Mouse (Mus musculus) gastrocnemius, adult 2 months (tissue): ENCODE results near the gene Exosc5. TPM values are rescaled to one million over a fixed set of nuclear protein-coding genes. Genes with fewer than 3 reads are reported as not detected.

Experiments
- DNase-seq: peaks from one replicate; pipeline ENCODE4 v3.0.0; 2022
- H3K27ac ChIP-seq: fragments of 200-600 bp; 2 replicates; pipeline ENCODE4 v1.8.1; 2022; ENCODE audit warnings: mild to moderate bottlenecking
- H3K4me3 ChIP-seq: fragments of 200-600 bp; 2 replicates; pipeline ENCODE4 v1.8.1; 2022; ENCODE audit warnings: mild to moderate bottlenecking, moderate library complexity
- CTCF ChIP-seq: fragments of 200-600 bp; IDR thresholded peaks from 2 replicates; pipeline ENCODE4 v1.8.1; 2022; ENCODE audit warnings: antibody characterized with exemption, mild to moderate bottlenecking, moderate library complexity
- intact Hi-C: fragments of 180-260 bp; cut with DNase I; formaldehyde crosslinking; loops from one replicate; pipeline ENCODE4 v1.15.1; 2025
- total RNA-seq, 2 experiments: library from RNA; stranded (reverse); gene quantifications; 2 replicates each; pipeline ENCODE4 v1.2.3; 2021

Exosc5 gene
- total RNA-seq, 2 experiments from 2014 or later = 24.1 to 24.3 TPM

- intact Hi-C loops = no loop called here
- TF ChIP-seq CTCF = no peak
- peak; percentile 42 for DNase-seq
- no peak overlapping the region for H3K4me3 ChIP-seq
- H3K27ac ChIP-seq = no peak overlapping the region
Observed at GRCm38 (mm10) chr7:25623857-25624370, 35.0 kb upstream of the Exosc5 start.

GRCm38 (mm10) chr7:25624851-25625250, 34.1 kb upstream of the Exosc5 start:
- TF ChIP-seq CTCF = no peak
- intact Hi-C loops = no loop called here
- Histone ChIP-seq H3K4me3 (no peak overlapping the region), H3K27ac (0 out of 2 replicates have a peak overlapping the region, but pooled peaks have one; percentile 83)
- DNase-seq = peak; percentile 43

GRCm38 (mm10) chr7:25625594-25626250, 33.2 kb upstream of the Exosc5 start:
- DNase-seq = peak; percentile 54
- Histone ChIP-seq H3K4me3 (peak overlapping the region; percentile 72; the same call in 1 of the 2 replicates), H3K27ac (peak overlapping the region; percentile 83)
- intact Hi-C loops = no loop called here
- TF ChIP-seq CTCF = peak; percentile 62

- Histone ChIP-seq H3K27ac (peak within 1 kb of the TSS; percentile 83), H3K4me3 (peak within 1 kb of the TSS; percentile 72)
- no peak for TF ChIP-seq CTCF
- peak; percentile 78 for DNase-seq
- intact Hi-C loops = no loop called here
Observed at GRCm38 (mm10) chr7:25626509-25627430, 32.2 kb upstream of the Exosc5 start, which contains the start of gene B3gnt8. Gene B3gnt8 (plus strand): TSS chr7:25626654.

- TF ChIP-seq CTCF = no peak
- peak overlapping the region; percentile 83 for H3K27ac ChIP-seq
- peak; percentile 88 for DNase-seq
- intact Hi-C loops = no loop called here
- peak overlapping the region; percentile 72 for H3K4me3 ChIP-seq
Observed at GRCm38 (mm10) chr7:25627431-25628322, 31.3 kb upstream of the Exosc5 start.

GRCm38 (mm10) chr7:25628323-25628620, 30.7 kb upstream of the Exosc5 start:
- no peak for TF ChIP-seq CTCF
- DNase-seq = no peak
- Histone ChIP-seq H3K4me3 (peak overlapping the region; percentile 72), H3K27ac (peak overlapping the region; percentile 83)
- intact Hi-C loops = no loop called here

- intact Hi-C loops = no loop called here
- no peak for TF ChIP-seq CTCF
- Histone ChIP-seq H3K4me3 (no peak overlapping the region), H3K27ac (no peak overlapping the region)
- no peak for DNase-seq
Observed at GRCm38 (mm10) chr7:25632679-25633078, 26.3 kb upstream of the Exosc5 start.

- intact Hi-C loops = no loop called here
- no peak for DNase-seq
- H3K27ac ChIP-seq = peak overlapping the region; percentile 56
- TF ChIP-seq CTCF = no peak
- H3K4me3 ChIP-seq = no peak overlapping the region
Observed at GRCm38 (mm10) chr7:25636373-25636772, 22.6 kb upstream of the Exosc5 start.

GRCm38 (mm10) chr7:25637099-25637498, 21.9 kb upstream of the Exosc5 start:
- intact Hi-C loops = no loop called here
- DNase-seq = no peak
- TF ChIP-seq CTCF = no peak
- H3K4me3 ChIP-seq = no peak overlapping the region
- H3K27ac ChIP-seq = peak overlapping the region; percentile 56

GRCm38 (mm10) chr7:25639754-25640153, 19.2 kb upstream of the Exosc5 start:
- no peak for DNase-seq
- intact Hi-C loops = no loop called here

GRCm38 (mm10) chr7:25644136-25644535, 14.8 kb upstream of the Exosc5 start:
- H3K27ac ChIP-seq = no peak overlapping the region
- DNase-seq = no peak
- TF ChIP-seq CTCF = no peak
- H3K4me3 ChIP-seq = no peak overlapping the region
- intact Hi-C loops = no loop called here

More at GRCm38 (mm10) chr7:25639754-25640153, 19.2 kb upstream of the Exosc5 start:
- no peak for TF ChIP-seq CTCF
- Histone ChIP-seq H3K4me3 (no peak overlapping the region), H3K27ac (no peak overlapping the region)

- no peak for DNase-seq
- no peak for TF ChIP-seq CTCF
- intact Hi-C loops = no loop called here
- H3K27ac ChIP-seq = no peak overlapping the region; the same call in 1 of the 2 replicates
- H3K4me3 ChIP-seq = no peak overlapping the region
Observed at GRCm38 (mm10) chr7:25644631-25645030, 14.3 kb upstream of the Exosc5 start.
